Mouse (Mus musculus): Measurements from ENCODE around the gene Sds.

Gene Sds

DNA sequence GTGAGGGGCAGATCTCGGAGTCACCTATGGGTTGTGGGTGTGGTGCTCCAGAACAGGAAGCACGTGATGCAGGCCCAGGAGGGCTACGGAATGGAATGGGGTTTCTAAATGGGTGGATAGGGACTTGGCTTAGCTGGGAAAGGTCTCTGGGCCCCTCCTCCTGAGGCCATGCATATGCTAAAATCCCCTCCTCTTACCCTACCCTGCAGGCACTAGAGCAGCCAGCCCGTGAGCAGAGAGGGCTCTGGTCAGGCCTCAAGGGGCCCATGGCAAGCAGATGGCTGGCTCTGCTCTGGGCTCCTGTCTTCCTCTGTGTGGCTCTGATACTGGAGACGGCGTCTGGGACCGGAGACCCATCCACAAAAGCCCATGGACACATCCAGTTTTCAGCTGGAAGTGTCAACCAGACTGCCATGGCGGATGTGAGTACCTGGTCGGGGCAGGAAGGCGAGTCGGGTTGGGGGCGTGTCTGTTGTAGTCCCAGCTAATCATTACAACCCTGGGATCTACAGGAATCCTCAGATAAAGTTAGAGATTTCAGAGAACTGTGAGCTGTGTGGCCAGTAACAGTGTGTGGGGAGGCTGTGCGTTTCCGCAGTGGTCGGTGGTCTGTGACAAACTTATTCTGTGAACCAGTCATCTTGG, 36.7 kb downstream of the Sds start:
- in situ Hi-C loops (cut with MboI; ENCODE audit: low sequenced_read_pairs): no loop called here

DNA sequence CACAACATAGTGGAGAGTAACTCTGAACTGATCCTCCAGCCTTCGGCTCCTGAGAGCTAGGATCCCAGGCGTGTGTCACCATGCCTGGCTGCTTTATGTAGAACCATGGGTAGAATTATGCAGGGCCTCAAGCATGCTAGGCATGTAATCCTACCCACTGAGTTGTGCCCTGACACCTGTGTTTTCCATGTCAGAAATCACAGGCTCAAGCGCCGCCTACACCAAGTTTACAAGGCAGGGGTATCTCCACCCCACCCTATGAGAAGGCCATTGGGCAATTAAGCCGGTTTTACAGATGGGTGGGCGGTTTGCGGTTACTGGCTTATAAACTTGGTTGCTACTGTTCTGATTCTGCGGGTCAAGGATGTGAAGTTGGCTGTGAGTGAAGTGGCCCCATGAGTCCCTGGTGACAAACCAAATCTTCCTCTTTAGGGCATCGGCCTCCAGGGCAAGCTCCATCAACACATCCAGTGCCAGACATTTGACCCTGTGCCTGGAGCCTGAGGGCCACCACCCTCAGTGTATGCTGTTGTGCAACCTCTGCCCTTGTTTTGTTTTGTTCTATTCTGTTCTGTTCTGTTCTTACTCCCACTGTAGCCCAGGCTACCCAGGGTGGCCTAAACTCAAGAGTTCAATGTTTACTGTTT, 37.8 kb downstream of the Sds start:
- in situ Hi-C loops (cut with MboI; ENCODE audit: low sequenced_read_pairs): no loop called here

DNA sequence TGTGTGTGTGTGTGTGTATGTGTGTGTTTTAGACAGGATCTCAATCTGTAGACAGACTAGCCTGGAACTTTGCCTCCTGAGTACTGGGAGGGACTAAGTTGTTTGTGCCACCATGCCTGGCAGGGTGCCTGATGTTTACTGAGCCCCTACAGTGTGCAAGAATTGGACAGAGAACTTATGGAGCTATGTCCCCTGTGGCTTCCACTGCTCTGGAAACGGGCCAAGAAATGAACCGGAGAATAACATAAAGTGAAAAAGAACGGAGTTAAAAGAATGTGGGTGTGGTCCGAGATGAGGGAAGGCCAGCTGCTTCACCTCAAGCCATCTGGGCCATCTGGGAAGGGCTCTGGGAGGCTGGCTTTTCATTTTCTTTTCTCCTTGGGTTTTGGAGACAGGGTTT, 38.4 kb downstream of the Sds start:
- in situ Hi-C loops (cut with MboI; ENCODE audit: low sequenced_read_pairs): no loop called here

DNA sequence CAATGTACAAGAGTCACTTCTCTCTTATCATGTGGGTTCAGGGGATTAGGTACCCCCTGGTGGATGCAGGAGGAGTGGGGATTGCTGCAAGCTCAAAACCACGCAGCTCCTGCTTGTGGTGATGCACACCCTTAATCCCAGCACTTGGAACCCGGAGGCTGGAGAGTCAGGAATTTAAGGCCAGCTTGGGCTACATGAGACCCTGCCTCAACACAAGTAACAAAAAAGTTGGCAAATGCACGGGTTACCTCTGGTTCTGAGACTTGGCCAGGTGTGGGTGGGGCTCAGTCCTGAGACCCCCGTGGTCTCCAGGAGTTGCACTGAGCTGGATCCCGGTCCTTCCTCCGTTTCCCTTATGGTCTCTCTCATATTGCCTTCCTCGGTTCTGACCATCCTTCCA, 39.1 kb downstream of the Sds start:
- in situ Hi-C loops (cut with MboI; ENCODE audit: low sequenced_read_pairs): no loop called here

DNA sequence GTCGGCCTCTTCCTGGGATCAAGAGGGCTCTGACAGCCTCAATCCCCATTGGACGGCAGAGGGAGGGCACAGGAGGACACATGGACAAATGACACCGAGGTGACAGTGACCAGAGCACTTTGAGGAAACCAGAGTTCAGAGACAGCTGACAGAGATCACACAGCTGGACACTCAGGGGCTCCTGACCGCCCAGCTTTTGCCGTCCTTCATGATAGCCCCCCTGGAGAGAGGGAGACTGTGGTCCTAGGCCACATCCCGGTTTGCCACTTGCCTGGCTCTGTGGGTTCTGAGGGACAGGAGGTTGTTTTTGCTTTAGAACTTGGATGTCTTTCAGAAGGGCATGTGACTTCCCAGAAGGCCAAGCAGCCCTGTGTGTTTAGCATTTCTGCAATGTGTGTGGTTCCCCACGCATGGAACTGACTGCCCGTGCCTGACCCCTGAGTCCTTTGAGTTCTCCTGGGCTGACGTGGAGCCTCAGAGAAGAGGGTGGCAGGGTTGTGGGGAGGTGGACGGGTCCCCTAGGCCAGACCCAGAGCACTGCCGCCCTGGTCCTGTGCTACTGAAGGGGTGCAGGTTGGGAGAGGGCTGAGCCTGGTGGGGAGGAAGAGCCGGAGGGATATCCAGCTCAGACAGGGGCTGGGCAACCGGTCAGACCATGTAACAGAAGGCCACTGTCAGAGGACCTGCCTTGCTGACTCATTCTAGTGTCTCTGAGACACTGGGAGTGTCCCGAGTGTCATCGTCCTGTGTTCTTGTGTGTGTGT, 40.1 kb downstream of the Sds start:
- in situ Hi-C loops (cut with MboI; ENCODE audit: low sequenced_read_pairs): no loop called here

DNA sequence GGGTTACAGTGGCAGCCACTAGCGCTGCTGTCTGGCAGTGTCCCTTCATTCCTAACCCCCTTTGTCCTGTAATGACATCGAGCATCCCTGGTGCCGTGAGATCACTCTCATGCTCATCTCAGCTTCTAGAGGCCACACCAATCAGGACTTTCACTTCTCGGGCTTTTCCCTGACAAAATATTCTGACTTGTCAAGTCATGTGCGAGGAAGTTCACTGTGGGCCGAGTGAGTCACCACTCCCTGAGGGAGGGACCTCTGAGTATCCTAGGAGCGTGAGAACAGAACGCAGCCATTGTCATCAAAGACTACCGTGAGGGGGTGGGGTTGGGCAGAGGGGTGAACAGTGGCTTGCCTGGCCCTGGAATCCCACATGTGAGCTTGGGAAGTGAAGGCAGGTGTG, 41.2 kb downstream of the Sds start:
- in situ Hi-C loops (cut with MboI; ENCODE audit: low sequenced_read_pairs): no loop called here

DNA sequence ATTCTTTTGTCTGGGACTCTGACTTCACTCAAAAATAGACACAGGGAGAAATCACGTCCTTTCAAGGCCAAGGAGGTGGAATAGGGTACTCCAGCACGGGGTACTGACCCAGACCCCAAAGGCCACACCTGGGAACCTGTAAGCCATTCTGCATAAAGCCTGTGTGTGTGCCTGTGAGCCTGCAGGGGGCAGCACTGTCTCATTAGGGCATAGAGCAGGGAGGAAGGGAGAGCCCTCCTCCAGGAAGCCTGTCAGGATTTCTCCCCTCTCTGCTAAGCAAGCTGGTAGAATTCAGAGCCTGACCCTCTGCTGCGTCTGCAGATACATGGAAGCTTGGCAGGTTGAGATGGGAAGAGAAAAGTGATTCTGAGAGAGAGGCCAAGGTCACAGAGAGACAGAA, 46.3 kb downstream of the Sds start:
- in situ Hi-C loops (cut with MboI; ENCODE audit: low sequenced_read_pairs): loop anchor here (10.0 kb wide), 1 partner anchor 62 kb away; the partner anchor contains the start of genes Iqcd and Tpcn1

DNA sequence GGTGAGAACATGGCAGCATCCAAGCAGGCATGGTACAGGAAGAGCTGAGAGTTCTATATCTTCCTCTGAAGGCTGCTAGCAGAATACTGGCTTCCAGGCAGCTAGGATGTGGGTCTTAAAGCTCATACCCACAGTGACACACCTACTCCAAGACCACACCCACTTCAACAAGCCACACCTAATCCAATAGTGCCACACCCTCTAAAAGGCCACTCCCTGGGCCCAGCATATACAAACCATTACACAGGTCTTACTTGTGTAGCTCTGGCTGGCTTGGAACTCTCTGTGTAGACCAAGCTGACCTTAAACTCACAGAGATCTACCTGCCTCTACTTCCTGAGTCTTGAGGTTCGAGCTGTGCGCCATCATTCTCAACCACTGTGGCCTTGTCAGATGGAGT, 48.4 kb downstream of the Sds start:
- in situ Hi-C loops (cut with MboI; ENCODE audit: low sequenced_read_pairs): loop anchor here (10.0 kb wide), 1 partner anchor 60 kb away; the partner anchor contains the start of genes Iqcd and Tpcn1

DNA sequence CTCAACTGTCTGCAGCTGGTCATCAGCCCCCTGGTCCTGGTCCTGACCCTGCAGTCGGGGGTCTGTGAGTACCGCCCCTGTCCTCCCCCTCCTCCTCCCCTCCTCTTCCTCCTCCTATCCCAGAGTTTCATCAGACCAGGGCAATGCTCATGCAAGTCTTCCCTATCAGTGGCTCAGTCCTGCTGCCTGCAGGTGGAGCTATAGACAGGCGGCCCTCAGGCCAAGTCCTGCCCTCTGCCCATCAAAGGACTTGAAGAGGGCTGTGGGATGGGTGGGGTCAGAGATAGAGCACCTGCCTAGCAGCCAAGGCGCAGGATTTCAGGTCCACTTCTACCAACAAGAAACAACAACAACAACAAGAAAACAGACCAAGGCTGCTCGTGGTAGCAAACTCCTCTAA, 49.4 kb downstream of the Sds start:
- in situ Hi-C loops (cut with MboI; ENCODE audit: low sequenced_read_pairs): loop anchor here (10.0 kb wide), 1 partner anchor 59 kb away; the partner anchor contains the start of genes Iqcd and Tpcn1

DNA sequence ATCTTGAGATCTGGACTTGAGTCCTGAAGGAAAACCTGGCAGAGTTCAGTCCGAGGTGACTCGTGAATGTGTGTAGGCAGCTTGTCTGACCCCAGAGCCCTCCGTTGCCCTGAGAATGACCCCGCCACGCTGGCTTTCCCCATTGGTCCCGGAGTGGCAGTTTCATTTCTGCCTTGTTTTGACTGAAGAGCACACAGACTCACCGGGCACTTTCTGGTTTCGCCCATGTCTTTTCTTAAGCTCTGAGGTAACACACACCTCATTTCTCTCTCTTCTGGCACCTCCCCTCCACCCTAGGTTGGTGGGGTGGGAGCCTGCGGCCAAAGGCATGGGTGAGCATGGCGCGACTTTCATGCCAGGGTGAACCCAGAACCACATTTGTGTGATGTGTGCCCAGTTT, 50.0 kb downstream of the Sds start:
- in situ Hi-C loops (cut with MboI; ENCODE audit: low sequenced_read_pairs): loop anchor here (10.0 kb wide), 1 partner anchor 58 kb away; the partner anchor contains the start of genes Iqcd and Tpcn1

DNA sequence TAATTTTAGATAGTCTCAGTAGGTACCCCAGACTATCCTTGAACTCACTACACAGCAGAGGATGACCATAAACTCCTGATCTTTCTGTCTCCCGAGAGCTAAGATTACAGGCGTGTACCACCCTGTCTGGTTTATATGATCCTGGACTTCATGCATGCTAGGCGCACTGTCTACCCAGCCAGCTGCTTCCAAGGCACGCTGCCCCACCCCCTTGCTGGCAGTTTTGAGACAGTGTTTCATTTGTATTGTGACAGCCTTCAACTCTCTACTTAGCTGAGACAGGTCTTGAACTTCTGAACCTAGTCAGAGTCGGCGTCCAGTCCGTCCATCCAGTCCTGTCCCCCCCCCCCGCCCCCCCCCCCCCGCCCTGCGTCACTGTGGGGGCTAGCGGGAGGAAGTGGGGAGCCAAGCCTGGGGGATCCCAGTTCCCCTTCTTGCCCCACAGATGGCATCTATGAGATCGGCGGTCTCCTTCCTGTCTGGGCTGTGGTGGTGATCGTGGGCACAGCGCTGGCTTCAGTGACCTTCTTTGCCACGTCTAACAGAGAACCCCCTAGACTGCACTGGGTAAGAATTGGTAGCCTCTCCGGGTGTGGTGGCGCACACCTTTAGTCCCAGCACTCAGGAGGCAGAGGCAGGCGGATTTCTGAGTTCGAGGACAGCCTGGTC, 51.1 kb downstream of the Sds start:
- in situ Hi-C loops (cut with MboI; ENCODE audit: low sequenced_read_pairs): loop anchor here (10.0 kb wide), 1 partner anchor 57 kb away; the partner anchor contains the start of genes Iqcd and Tpcn1

DNA sequence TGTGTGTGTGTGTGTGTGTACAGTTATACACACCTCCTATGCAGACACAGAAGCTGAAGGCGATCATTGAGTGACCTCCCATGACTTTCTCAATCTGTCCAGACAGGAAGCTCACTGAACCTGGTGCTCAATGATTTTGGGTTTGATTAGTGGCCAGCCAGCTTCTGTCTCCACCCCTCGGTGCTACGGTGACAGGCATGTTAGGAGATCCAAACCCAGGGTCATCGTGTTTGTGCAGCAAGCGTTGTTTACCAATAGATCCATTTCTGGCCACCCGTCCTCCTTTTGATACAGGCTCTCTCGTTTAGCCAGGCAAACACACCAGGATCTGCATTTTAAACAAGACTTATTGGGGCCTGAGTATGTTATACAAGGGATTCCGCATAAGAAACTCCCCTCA, 55.3 kb downstream of the Sds start:
- in situ Hi-C loops (cut with MboI; ENCODE audit: low sequenced_read_pairs): no loop called here
